Mouse (Mus musculus): ENCODE results near the gene Mars2. TPM values are rescaled to one million over a fixed set of nuclear protein-coding genes. Genes with fewer than 3 reads are reported as not detected.
A peak's percentile ranks its signal among the peaks of the same experiment; 100 is the strongest.

Gene Mars2
- polyA plus RNA-seq, 1 experiment from 2014 or later: 3.6 TPM

DNA sequence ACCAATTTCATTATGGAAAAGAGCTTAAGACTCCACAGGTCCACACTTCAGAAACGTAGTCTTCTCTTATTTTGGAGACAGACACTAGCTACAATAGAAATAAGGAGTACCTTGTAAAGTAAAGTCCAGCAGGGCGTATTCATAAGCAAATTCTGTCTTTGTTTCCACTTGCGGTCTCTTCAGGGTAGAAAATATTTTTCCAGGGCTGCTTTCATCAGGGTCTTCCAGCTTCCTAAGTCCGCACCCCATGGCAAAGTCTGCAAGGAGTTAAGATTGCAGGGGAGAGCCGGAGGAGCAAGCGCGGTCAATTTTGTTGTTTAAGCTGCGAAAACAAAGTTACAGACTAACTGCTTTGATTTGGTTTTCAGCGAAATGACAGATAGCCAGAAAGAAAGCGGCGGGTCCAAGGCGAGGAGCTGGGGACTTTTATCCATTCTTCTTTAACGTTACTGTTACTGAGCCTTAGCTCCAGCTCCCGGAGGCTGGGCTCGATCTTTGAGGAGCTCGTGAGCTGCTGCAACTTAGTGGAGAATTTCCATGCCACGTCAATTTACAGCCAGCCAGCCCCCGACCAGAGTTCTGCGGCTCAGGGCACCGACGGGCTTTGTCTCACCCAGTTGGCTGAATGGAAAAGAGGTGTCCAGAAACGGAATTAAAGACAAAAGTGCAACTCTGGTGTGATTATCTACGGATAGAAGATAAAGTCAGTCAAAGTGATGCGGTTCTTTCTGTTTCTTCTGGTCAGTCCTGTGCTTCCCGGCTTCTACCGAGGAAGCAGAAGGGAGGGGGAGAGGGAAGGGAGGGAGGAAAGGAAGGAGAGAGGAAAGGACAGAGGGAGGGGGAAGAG, 10.7 kb upstream of the Mars2 start, which contains the start of gene Rftn2:
Gene Rftn2 (minus strand): TSS at position 772 of the 847 bp plus-strand sequence.
- WGBS: 1% methylated on average over 26 of the region's 26 CpGs
- peaks cover 19% of the 10 kb centered on the region for H3K27me3 ChIP-seq (ENCODE audit: poor library complexity, severe bottlenecking)
- H3K27ac ChIP-seq: peak within 1 kb of the TSS; percentile 81
- no peaks in the 10 kb centered on the region for H3K9me3 ChIP-seq
- H3K4me3 ChIP-seq: peak within 1 kb of the TSS; percentile 56
- H3K4me1 ChIP-seq: peaks cover 38% of the 10 kb centered on the region
- no peaks in the 10 kb centered on the region for H3K36me3 ChIP-seq (replicated peaks)
- DNase-seq (ENCODE audit: extremely low spot score, low spot score): peak; percentile 55

DNA sequence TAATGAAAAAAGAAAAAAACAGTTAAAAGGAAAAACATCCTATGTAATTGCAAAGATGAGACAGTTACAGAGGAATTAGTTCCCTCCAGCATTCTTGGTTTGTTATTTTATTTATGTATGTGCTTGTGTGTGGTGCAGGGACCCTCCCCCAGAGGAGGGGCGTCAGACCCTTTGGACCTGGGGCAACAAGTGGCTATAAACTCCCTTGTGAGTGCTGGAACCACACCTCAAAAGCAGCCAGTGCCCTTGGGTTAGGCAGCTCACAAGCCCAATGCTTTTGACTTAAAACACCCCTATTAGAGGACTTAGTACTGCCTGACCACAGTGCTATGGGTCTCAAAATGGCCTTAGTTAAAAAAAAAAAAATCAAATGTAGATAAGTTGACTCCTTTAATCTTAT, 9.6 kb upstream of the Mars2 start:
- Histone ChIP-seq H3K4me3 (no peak overlapping the region), H3K4me1 (peaks cover 34% of the 10 kb centered on the region), H3K27me3 (ENCODE audit: poor library complexity, severe bottlenecking) (peaks cover 19% of the 10 kb centered on the region), H3K36me3 (replicated peaks) (no peaks in the 10 kb centered on the region), H3K27ac (no peak overlapping the region), H3K9me3 (no peaks in the 10 kb centered on the region)
- 33% methylated on average over 1 of the region's 1 CpGs for WGBS
- DNase-seq (ENCODE audit: extremely low spot score, low spot score): peak; percentile 12

DNA sequence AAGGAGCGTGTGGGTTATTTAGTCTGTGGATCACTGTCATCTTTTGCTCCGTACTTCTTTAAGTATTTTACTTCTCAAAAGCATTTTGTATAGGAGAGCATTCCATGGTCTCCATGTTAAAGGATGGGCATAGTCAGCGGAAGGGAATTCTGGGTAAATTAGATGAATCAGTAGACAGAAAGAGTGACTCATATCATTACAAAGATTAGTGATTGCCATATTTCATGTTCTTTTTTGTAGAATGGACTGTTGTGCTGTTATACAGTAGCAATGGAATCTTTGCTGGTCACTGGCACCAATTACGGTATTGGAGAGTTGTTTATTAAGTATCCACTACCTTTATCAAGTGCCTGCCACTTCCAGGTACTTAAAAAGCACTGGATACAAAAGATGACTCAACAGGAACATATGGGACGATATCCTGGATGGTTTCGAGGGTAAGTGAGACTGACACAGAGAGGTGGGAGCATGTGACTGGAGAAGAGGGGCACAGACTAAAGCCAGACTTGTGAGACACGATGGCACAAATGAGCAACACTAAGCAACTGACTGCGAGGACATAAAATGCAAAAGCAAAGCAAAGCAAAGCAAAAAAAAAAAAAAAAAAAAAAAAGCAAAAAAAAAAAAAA, 8.6 kb upstream of the Mars2 start:
- H3K4me1 ChIP-seq: peaks cover 34% of the 10 kb centered on the region
- no peak overlapping the region for H3K4me3 ChIP-seq
- H3K27ac ChIP-seq: no peak overlapping the region
- peaks cover 19% of the 10 kb centered on the region for H3K27me3 ChIP-seq (ENCODE audit: poor library complexity, severe bottlenecking)
- H3K36me3 ChIP-seq (replicated peaks): no peaks in the 10 kb centered on the region
- 88% methylated on average over 8 of the region's 8 CpGs for WGBS
- DNase-seq (ENCODE audit: extremely low spot score, low spot score): peak; percentile 6
- H3K9me3 ChIP-seq: no peaks in the 10 kb centered on the region

DNA sequence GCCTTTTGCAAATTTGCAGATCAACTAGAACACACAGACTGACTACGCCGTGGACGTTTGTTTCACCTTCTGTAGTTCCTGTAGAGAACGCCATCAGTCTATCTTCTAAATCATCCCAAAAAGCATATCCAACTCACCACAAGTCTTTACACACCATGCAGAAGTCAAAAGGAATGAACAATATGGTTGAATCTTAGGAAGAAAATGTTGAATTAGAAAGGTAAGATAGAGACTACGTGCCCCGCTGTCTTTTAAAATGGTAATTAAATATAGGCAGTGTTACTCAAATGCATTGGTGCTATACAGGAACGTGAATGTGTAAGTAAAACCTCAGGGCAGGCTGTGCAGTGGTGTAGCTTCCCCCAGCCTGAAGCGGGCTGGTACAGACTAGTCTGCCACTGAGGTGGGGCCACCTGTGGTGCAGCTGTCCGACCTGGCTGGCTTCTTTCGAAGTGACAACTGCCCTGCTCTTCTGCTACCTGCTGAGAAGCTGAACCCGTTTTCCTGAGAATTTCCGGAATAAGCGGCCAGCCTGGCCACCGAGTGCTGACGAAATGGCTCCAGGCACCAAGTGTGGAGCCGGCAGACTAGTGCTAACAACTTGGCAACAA, 2.0 kb upstream of the Mars2 start:
- Histone ChIP-seq H3K27ac (no peak overlapping the region), H3K27me3 (ENCODE audit: poor library complexity, severe bottlenecking) (no peaks in the 10 kb centered on the region; the same call in 1 of the 2 replicates), H3K4me1 (peaks cover 32% of the 10 kb centered on the region), H3K36me3 (replicated peaks) (no peaks in the 10 kb centered on the region), H3K9me3 (no peaks in the 10 kb centered on the region), H3K4me3 (no peak overlapping the region)
- 57% methylated on average over 16 of the region's 16 CpGs for WGBS
- DNase-seq (ENCODE audit: extremely low spot score, low spot score): peak; percentile 12

DNA sequence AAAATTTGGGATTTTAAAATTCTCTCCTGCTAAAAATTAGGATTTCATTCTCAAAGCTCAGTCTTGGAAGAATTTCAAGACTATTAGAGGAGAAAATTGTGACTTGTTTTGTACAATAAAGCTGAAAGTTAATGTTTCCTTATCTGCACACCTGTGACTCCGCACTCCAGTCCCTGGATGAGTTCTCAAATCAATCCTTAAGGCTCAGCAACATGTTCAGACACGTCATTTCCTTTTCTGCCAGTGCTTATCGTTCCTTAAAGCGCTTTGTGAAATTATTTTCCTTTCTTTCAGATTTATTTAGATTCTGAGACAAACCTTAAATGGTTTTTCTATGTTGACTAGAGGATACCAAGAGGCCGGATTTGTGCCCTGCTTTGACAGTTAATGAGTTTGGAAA, 490 bp upstream of the Mars2 start:
- Histone ChIP-seq H3K36me3 (replicated peaks) (peaks cover 5% of the 10 kb centered on the region), H3K9me3 (no peaks in the 10 kb centered on the region), H3K27me3 (ENCODE audit: poor library complexity, severe bottlenecking) (no peaks in the 10 kb centered on the region; the same call in 1 of the 2 replicates), H3K4me3 (peak overlapping the region; percentile 90), H3K4me1 (peaks cover 44% of the 10 kb centered on the region), H3K27ac (peak overlapping the region; percentile 85)
- DNase-seq (ENCODE audit: extremely low spot score, low spot score): no peak
- 41% methylated on average over 5 of the region's 5 CpGs for WGBS

DNA sequence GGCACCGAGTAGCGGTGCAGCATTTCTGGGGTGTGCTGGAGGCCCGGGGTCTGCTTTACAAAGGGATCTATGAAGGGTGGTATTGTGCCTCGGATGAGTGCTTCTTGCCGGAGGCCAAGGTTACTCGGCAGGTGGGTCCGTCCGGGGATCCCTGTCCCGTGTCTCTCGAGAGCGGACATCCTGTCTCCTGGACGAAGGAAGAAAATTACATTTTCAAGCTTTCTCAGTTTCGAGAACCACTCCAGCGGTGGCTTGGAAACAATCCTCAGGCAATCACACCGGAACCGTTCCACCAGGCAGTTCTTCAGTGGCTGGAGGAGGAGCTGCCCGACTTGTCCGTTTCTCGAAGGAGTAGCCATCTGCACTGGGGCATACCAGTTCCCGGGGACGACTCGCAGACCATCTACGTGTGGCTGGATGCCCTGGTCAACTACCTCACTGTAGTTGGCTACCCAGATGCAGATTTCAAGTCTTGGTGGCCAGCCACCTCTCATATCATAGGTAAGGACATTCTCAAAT, 725 bp downstream of the Mars2 start:
- peak; percentile 33 for DNase-seq (ENCODE audit: extremely low spot score, low spot score)
- H3K4me1 ChIP-seq: peaks cover 44% of the 10 kb centered on the region
- under 1% methylated on average over 23 of the region's 23 CpGs for WGBS
- no peaks in the 10 kb centered on the region for H3K9me3 ChIP-seq
- peaks cover 12% of the 10 kb centered on the region for H3K36me3 ChIP-seq (replicated peaks)
- H3K27me3 ChIP-seq (ENCODE audit: poor library complexity, severe bottlenecking): no peaks in the 10 kb centered on the region; the same call in 1 of the 2 replicates
- peak overlapping the region; percentile 90 for H3K4me3 ChIP-seq
- H3K27ac ChIP-seq: peak overlapping the region; percentile 85

DNA sequence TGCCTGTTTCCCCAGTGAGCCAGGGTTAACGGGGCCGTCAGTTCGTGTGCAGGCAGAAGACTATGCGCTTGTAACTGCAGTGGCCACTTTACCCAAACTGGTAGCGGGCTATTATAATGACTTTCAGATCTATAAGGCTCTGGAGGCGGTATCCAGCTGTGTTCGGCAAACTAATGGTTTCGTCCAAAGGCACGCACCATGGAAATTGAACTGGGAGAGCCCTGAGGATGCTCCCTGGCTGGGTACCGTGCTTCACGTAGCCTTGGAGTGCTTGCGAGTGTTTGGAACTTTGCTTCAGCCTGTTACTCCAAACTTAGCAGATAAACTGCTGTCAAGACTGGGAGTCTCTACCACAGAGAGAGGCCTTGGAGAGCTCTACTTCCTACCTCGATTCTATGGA, 1.5 kb downstream of the Mars2 start:
- Histone ChIP-seq H3K36me3 (replicated peaks) (peaks cover 15% of the 10 kb centered on the region), H3K27ac (peak overlapping the region; percentile 85; the same call in 1 of the 2 replicates), H3K4me3 (peak overlapping the region; percentile 90), H3K27me3 (ENCODE audit: poor library complexity, severe bottlenecking) (no peaks in the 10 kb centered on the region; the same call in 1 of the 2 replicates), H3K4me1 (peaks cover 44% of the 10 kb centered on the region), H3K9me3 (no peaks in the 10 kb centered on the region)
- peak; percentile 16 for DNase-seq (ENCODE audit: extremely low spot score, low spot score)
- WGBS: 36% methylated on average over 13 of the region's 13 CpGs

DNA sequence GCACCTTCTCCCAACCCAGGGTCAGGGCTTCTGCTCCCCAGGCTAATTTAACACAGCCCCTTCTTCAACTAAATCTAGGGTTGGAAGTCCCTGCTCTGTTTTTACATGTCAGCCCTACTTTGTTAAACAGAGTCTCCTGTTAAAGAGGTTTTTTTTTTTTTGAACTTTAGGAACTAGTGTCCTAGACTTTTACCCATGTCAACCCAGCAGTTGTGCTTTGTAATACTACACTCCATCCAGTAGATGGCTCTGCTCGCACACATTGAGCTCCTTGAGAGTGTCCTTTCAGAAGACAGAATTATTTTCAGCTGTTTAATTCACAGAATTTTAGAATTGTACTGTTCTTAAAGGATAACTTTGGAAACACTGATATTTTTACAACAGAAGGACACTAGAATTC, 2.3 kb downstream of the Mars2 start:
- peaks cover 15% of the 10 kb centered on the region for H3K36me3 ChIP-seq (replicated peaks)
- WGBS: 6% methylated on average over 1 of the region's 1 CpGs
- DNase-seq (ENCODE audit: extremely low spot score, low spot score): peak; percentile 16
- H3K4me1 ChIP-seq: peaks cover 44% of the 10 kb centered on the region
- no peaks in the 10 kb centered on the region for H3K9me3 ChIP-seq
- H3K27ac ChIP-seq: no peak overlapping the region
- no peaks in the 10 kb centered on the region for H3K27me3 ChIP-seq (ENCODE audit: poor library complexity, severe bottlenecking)
- peak overlapping the region; percentile 90 for H3K4me3 ChIP-seq

DNA sequence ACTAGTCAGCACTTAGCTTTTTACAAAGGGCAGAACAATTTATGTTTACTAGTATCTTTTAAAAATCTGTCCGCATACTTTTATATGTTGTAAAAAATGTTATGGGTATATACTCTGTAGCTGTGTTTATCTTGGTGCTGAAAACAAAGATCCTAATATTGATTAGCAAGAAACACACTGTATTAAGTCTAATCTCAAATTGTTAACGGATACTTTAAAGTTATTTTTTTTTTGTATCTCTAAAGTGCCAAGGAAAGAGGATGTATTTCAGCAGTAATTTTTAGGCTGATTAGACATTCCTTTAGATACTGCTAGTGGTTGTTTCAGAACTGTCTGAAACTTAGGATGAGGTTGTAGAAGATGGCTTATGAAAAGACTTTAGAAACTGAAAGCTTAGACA, 9.4 kb downstream of the Mars2 start:
- Histone ChIP-seq H3K36me3 (replicated peaks) (peaks cover 10% of the 10 kb centered on the region; the same call in 1 of the 2 replicates), H3K9me3 (no peaks in the 10 kb centered on the region), H3K4me3 (no peak overlapping the region), H3K27me3 (ENCODE audit: poor library complexity, severe bottlenecking) (no peaks in the 10 kb centered on the region), H3K4me1 (no peaks in the 10 kb centered on the region), H3K27ac (no peak overlapping the region)
- WGBS: 90% methylated on average over 2 of the region's 2 CpGs
- no peak for DNase-seq (ENCODE audit: extremely low spot score, low spot score)

DNA sequence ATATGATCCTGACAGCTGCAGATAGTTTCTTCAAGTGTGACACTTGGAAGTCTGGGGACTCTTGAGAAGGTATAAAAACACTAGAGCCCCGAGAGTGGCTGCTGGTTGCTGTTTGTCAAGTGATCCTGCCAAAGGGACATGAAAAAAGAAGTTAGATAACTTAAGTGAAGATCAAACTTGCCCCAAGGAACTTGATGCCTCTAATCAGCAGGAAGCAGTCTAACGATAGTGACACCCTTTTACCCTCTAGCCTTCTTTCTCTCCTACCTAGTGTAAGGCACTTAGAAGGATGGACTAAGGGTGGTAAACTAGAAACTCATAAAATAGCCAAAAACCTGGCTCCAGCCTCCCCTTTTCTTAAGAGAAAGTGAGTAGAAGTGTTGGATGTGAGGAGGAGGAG, 27.4 kb downstream of the Mars2 start:
- no peaks in the 10 kb centered on the region for H3K9me3 ChIP-seq
- WGBS: 62% methylated on average over 2 of the region's 2 CpGs
- H3K4me3 ChIP-seq: no peak overlapping the region
- no peaks in the 10 kb centered on the region for H3K36me3 ChIP-seq (replicated peaks)
- H3K4me1 ChIP-seq: no peaks in the 10 kb centered on the region
- no peaks in the 10 kb centered on the region for H3K27me3 ChIP-seq (ENCODE audit: poor library complexity, severe bottlenecking)
- no peak for DNase-seq (ENCODE audit: extremely low spot score, low spot score)
- no peak overlapping the region for H3K27ac ChIP-seq

DNA sequence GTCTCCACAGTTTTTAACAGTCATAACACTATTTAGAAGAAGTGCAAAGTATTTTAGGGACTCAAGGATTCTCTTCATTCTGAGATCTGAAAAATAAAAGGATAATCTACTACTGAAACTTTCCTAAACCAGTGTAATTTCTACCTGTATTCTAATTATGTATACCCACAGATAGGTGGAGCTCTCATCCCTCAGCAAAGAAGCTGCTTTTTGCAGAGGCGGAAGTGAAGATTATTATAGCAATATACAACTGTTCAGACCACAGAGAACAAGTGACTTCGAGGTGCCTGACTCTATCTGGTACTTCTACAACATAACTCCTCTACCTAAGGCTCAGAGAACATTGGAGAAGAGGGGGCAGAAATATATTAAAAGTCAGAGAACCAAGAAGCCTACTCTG, 28.5 kb downstream of the Mars2 start:
- H3K27ac ChIP-seq: no peak overlapping the region
- H3K4me3 ChIP-seq: no peak overlapping the region
- no peak for DNase-seq (ENCODE audit: extremely low spot score, low spot score)
- 77% methylated on average over 2 of the region's 2 CpGs for WGBS
- no peaks in the 10 kb centered on the region for H3K9me3 ChIP-seq
- H3K36me3 ChIP-seq (replicated peaks): no peaks in the 10 kb centered on the region
- no peaks in the 10 kb centered on the region for H3K4me1 ChIP-seq
- H3K27me3 ChIP-seq (ENCODE audit: poor library complexity, severe bottlenecking): no peaks in the 10 kb centered on the region

DNA sequence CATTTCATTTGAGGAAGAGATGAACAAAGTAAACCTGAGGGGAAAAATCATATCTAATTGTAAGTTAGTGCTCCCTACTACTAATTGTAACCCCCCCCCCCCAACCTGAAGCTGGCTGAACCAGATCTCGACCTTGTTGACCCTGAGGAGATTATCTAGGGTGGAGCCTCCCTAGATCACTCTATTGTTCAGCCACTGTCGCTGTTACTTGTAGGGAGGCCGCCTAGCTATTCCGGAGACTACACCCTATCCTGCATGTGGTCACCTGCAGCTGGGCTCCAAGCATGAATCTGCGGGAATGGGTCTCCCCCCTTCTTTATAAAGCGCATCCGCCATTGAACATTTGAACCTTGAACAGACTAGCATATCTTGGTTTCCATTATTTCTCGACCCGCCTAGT, 42.1 kb downstream of the Mars2 start:
- 78% methylated on average over 9 of the region's 9 CpGs for WGBS
- no peak overlapping the region for H3K27ac ChIP-seq

More for the DNA sequence above, 42.1 kb downstream of the Mars2 start:
- DNase-seq (ENCODE audit: extremely low spot score, low spot score): no peak
- no peak overlapping the region for H3K4me3 ChIP-seq
- no peaks in the 10 kb centered on the region for H3K4me1 ChIP-seq
- no peaks in the 10 kb centered on the region for H3K36me3 ChIP-seq (replicated peaks)
- no peaks in the 10 kb centered on the region for H3K27me3 ChIP-seq (ENCODE audit: poor library complexity, severe bottlenecking)
- H3K9me3 ChIP-seq: no peaks in the 10 kb centered on the region

Measured in forebrain, embryonic 10.5 days (tissue).